Mouse (Mus musculus) bone marrow macrophage, adult 2 months (primary cell): Measurements from ENCODE around the gene Srr.

ENCODE experiments used
- CTCF ChIP-seq: IDR thresholded peaks from 2 replicates; pipeline ENCODE4 v1.5.1; 2012; ENCODE audit warnings: low read depth, mild to moderate bottlenecking, low read length, moderate library complexity
- POLR2A ChIP-seq: IDR thresholded peaks from 2 replicates; pipeline ENCODE4 v1.6.1; 2012; ENCODE audit warnings: mild to moderate bottlenecking, low read depth, low read length, borderline replicate concordance

- TF ChIP-seq CTCF (no peak), POLR2A (no peak)
These were observed 29.2 kb upstream of the Srr start for GRCm38 (mm10) chr11:74954901-74955300.
